Mouse (Mus musculus) lung, postnatal 0 days (tissue): ENCODE data around the gene Dexi.

ENCODE experiments used
- CTCF ChIP-seq: IDR thresholded peaks from 2 replicates; pipeline ENCODE4 v1.5.1; 2016; ENCODE audit warnings: antibody characterized with exemption, mild to moderate bottlenecking
- EP300 ChIP-seq: IDR thresholded peaks from 2 replicates; pipeline ENCODE4 v1.6.1; 2016; ENCODE audit warnings: antibody characterized with exemption, mild to moderate bottlenecking, control low read depth

DNA sequence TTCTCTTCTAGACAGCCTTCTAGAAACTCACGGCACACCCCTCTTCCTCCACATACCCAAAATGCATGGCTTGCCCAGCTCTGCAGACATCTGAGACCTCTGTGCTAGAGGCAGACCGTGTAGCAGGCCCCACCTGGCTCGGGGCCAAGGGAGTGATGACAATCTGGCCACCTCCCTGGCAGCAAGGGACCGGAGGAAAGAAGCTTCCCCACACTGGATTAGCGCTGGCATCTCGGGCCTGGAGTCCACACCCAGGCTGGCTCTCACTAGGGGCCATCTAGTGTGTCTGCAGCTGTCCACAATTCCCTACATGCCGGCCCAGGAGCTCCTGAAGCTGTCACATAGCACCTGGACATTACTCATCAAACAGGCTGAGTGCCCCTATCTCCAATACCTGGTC is 8.3 kb downstream of the Dexi start:
- TF ChIP-seq CTCF (no peak), EP300 (no peak)
